Mouse (Mus musculus) lung, adult 2 months (tissue): ENCODE results near the gene Stk26.

Experiments
- CTCF ChIP-seq: fragments of 200-500 bp; IDR thresholded peaks from 2 replicates; pipeline ENCODE4 v1.5.1; 2011; ENCODE audit warnings: mild to moderate bottlenecking, low read length, control low read depth; ENCODE audit not compliant: insufficient read depth
- POLR2A ChIP-seq: fragments of 200-500 bp; IDR thresholded peaks from 2 replicates; pipeline ENCODE4 v1.6.1; 2011; ENCODE audit warnings: low read depth, mild to moderate bottlenecking, control low read depth, low read length, borderline replicate concordance; ENCODE audit errors: extremely low read depth

GRCm38 (mm10) chrX:50917389-50917788, 76.5 kb downstream of the Stk26 start:
- TF ChIP-seq CTCF, result no peak
- TF ChIP-seq POLR2A, result no peak
